1 mouse cellular context compared by ENCODE assay signal in the genomic region with DNA sequence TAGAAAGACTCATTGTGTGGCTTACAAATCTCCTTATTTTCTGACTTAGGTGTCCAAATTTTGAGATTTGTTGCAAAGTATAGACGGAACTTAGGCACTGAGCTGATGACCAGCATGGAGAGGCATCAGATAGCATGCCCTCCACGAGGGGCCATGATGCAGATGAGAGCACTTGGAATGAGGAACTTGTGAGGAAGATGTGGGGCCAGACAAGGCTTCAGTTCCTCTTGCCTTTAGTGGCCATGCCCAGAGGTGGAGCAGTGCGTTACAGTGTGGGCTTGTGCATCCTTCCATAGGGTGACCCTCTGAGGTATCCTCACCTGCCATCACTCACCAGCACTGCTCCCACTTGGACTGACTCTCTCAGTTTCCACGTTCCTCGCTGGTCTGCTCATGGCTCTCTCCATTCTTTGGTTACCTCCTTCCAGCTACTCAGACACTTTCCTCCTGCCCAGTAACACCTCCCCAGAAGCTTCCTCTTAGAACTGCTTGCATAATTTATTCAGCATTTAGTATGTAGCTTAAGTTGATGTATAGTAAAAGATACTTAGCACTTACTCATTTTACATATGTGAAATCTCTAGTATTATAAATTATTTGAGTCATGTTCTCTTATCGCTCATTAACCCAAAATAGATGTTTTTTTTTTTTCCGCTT.
A peak's percentile ranks its signal among the peaks of the same experiment; 100 is the strongest.
TF ChIP-seq lines count a peak whose summit lies in the region.

No protein-coding gene starts in this region.

TF ChIP-seq in CH12.LX, 34 proteins besides CTCF, POLR2A, EP300 and RAD21 (continued from another document):
- TF ChIP-seq CHD1 (IDR thresholded peaks at IDR 0.05; ENCODE audit: low read depth, low read length) (no peak), TCF12 (IDR thresholded peaks at IDR 0.05; ENCODE audit: low read depth, low read length) (0 out of 2 replicates have a peak, but pooled peaks have one; percentile 21), CHD2 (IDR thresholded peaks at IDR 0.05; ENCODE audit: low read length) (no peak), HCFC1 (IDR thresholded peaks at IDR 0.05; ENCODE audit: low read depth, low read length) (no peak), SMC3 (IDR thresholded peaks at IDR 0.05; ENCODE audit: low read depth, low read length) (no peak), USF2 (conservative IDR thresholded peaks at IDR 0.05; ENCODE audit: low read depth, low read length) (no peak), ZC3H11A (IDR thresholded peaks at IDR 0.05; ENCODE audit: low read depth, low read length) (no peak), ZNF384 (IDR thresholded peaks at IDR 0.05; ENCODE audit: low read depth, low read length) (no peak), ZKSCAN1 (IDR thresholded peaks at IDR 0.05; ENCODE audit: borderline replicate concordance, low read depth, low read length) (no peak), USF1 (IDR thresholded peaks at IDR 0.05; ENCODE audit: low read depth, low read length) (no peak), MEF2A (IDR thresholded peaks at IDR 0.05; ENCODE audit: borderline replicate concordance, low read depth, low read length) (no peak), PAX5 (IDR thresholded peaks at IDR 0.05; ENCODE audit: low read length) (no peak)
